In genomic region chr2:26086926-26087600, GRCm38 (mm10) we compare ENCODE assay signal across 11 mouse cellular contexts. TPM values are rescaled to one million over a fixed set of nuclear protein-coding genes. Genes with fewer than 3 reads are reported as not detected.
DNase-seq lines count a peak whose midpoint lies in the region; ATAC-seq lines count a peak whose summit lies in the region.
"Had no signal": no experiment of that assay in that cellular context is flagged by ENCODE, and none has a peak within 500 bp of the region (broad histone marks: within the 10 kb centered on the region; RNA-seq: fewer than 3 reads in every experiment).

No protein-coding gene starts in this region.

- 0 out of 2 replicates have a peak, but pooled peaks cover 4% of the 10 kb centered on the region for H3K36me3 ChIP-seq in kidney, embryonic 16.5 days (ENCODE audit: insufficient read depth, low read length)
- no peaks in the 10 kb centered on the region for H3K36me3 ChIP-seq in limb, embryonic 10.5 days

- 70% methylated on average over 4 of the region's 4 CpGs for WGBS in kidney, embryonic 16.5 days
- 81% methylated on average over 4 of the region's 4 CpGs for WGBS in limb, embryonic 10.5 days

- intact Hi-C loops in heart, postnatal 25 days (cut with DNase I): no loop called here
- intact Hi-C loops in heart, postnatal 14 days (cut with DNase I): no loop called here

- no peak overlapping the region for H3K9ac ChIP-seq in kidney, embryonic 16.5 days (replicated peaks; ENCODE audit: low read length)

- DNase-seq in heart, adult 11 months: peak; percentile 94
- DNase-seq in heart, postnatal 25 days (ENCODE audit: low spot score): no peak
- DNase-seq in MEL-GATA-1-ER (ENCODE audit: extremely low read depth, low read depth): peak; percentile 67
- DNase-seq in heart, postnatal 14 days: peak; percentile 35 to 48
- no peak for DNase-seq in urinary bladder, postnatal 36 days (ENCODE audit: low spot score in 2 of 2)
- DNase-seq in limb, embryonic 10.5 days (ENCODE audit: low spot score): no peak
- DNase-seq: adrenal gland, postnatal 10 days; cerebellum, adult 9-11 months; midbrain, embryonic 14.5 days had no signal

- H3K27me3 ChIP-seq in kidney, embryonic 16.5 days (ENCODE audit: insufficient read depth, low read length): no peaks in the 10 kb centered on the region
- H3K27me3 ChIP-seq in limb, embryonic 10.5 days (ENCODE audit: low read depth, poor library complexity, severe bottlenecking): peaks cover 43% of the 10 kb centered on the region

- H3K27ac ChIP-seq in kidney, embryonic 16.5 days (ENCODE audit: low read length): no peak overlapping the region
- no peak overlapping the region for H3K27ac ChIP-seq in limb, embryonic 10.5 days

- peaks cover 14% of the 10 kb centered on the region for H3K4me1 ChIP-seq in kidney, embryonic 16.5 days (ENCODE audit: insufficient read depth, low read length)
- peaks cover 21% of the 10 kb centered on the region for H3K4me1 ChIP-seq in limb, embryonic 10.5 days

- no peak overlapping the region for H3K4me2 ChIP-seq in kidney, embryonic 16.5 days (replicated peaks; ENCODE audit: low read depth, low read length)

- H3K4me3 ChIP-seq in kidney, embryonic 16.5 days (ENCODE audit: low read length): no peak overlapping the region
- no peak overlapping the region for H3K4me3 ChIP-seq in limb, embryonic 10.5 days

- peak; percentile 92 for ATAC-seq in megakaryocyte progenitor cell, adult 5-6 weeks (replicated peaks; ENCODE audit: poor library complexity)
- no peak for ATAC-seq in kidney, embryonic 16.5 days (ENCODE audit: low FRiP score, low TSS enrichment)

- H3K9me3 ChIP-seq in kidney, embryonic 16.5 days (ENCODE audit: low read length): no peaks in the 10 kb centered on the region
- no peaks in the 10 kb centered on the region for H3K9me3 ChIP-seq in limb, embryonic 10.5 days (replicated peaks)

RNA-seq across cellular contexts. Expression of gene Nacc2, which starts 36.0 kb away (rescaled TPM):
- total RNA-seq in heart, postnatal 25 days (2021): 10 to 100 TPM; 25.5 to 28.9 TPM
- total RNA-seq in heart, postnatal 14 days (2021): 10 to 100 TPM; 16.3 to 19.1 TPM
- 1.1 and 1.2 TPM in 2 replicates for total RNA-seq in megakaryocyte progenitor cell, adult 5-6 weeks (2015)
- total RNA-seq in megakaryocyte progenitor cell, adult 5-6 weeks (2017): 0.67 and 1.2 TPM in 2 replicates
- polyA plus RNA-seq in kidney, embryonic 16.5 days (2015; fragmentation: Nextera tagmentation; extraction: Ambion mirVana): 12.7 and 13.3 TPM in 2 replicates
- 3.2 and 3.6 TPM in 2 replicates for polyA plus RNA-seq in limb, embryonic 10.5 days (2016; fragmentation: Nextera tagmentation; extraction: Ambion mirVana)

Comparison
In these comparisons a context has a peak if more than half of its experiments do, and no peak if none do; other contexts are left out.
1. DNase-seq: peak in heart, adult 11 months (single experiment), MEL-GATA-1-ER (single experiment) and heart, postnatal 14 days (2 of 2); none in heart, postnatal 25 days (single experiment), urinary bladder, postnatal 36 days (0 of 2) and limb, embryonic 10.5 days (single experiment).
2. RNA of gene Nacc2, which starts 36.0 kb away (total RNA-seq): 25.5 to 28.9 TPM in heart, postnatal 25 days and 16.3 to 19.1 TPM in heart, postnatal 14 days; 0.67 to 1.2 TPM in megakaryocyte progenitor cell, adult 5-6 weeks; every median in the first group is over 4 times any median in the second.